Mouse (Mus musculus): Measurements from ENCODE around the gene Letm1.

DNA sequence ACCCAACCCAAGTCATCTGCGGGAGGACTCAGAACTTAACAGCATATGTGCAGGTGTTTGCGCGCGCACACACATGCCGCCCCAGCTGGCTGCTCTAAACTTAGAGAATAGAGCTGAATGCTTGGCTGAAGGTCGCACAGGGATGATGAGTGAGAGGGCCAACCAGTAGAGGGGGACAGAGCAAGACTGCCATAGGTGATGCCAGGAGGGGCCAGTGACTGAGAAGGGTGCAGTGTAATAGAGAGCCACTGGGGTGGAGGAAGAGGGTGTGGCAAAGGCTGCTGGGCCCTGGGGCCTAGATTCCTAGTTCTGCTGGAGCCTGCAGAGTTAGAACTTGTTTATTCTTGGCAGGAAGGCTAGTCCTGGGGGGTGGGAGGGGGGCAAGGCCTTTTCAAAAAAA lies 66.2 kb downstream of the Letm1 start:
- TF ChIP-seq POLR2A (IDR thresholded peaks at IDR 0.05; ENCODE audit: insufficient read depth, low read depth, low read length) (no peak), EP300 (IDR thresholded peaks at IDR 0.05; ENCODE audit: insufficient read depth, low read depth, low read length) (no peak)
